Mouse (Mus musculus) forebrain, postnatal 0 days (tissue): Measurements from ENCODE around the gene Fam122b. TPM values are rescaled to one million over a fixed set of nuclear protein-coding genes. Genes with fewer than 3 reads are reported as not detected.
A peak's percentile ranks its signal among the peaks of the same experiment; 100 is the strongest.

ENCODE experiments used
- ATAC-seq: fragments of 200-750 bp; cut with Nextera tagmentation; 2 replicates; pipeline ENCODE4 v1.8.0; 2017; ENCODE audit warnings: mild to moderate bottlenecking, moderate library complexity
- DNase-seq: peaks from one replicate; pipeline ENCODE4 v3.0.0-alpha.2; 2015
- H3K27ac ChIP-seq: fragments of 300-500 bp; sonication (generic); 2 replicates; pipeline ENCODE4 v1.5.1; 2014; ENCODE audit warnings: low read depth, mild to moderate bottlenecking, antibody characterized with exemption, low read length, moderate library complexity, mixed read lengths
- H3K27me3 ChIP-seq: fragments of 300-500 bp; sonication (generic); 2 replicates; pipeline ENCODE4 v1.6.1; 2014; ENCODE audit warnings: mild to moderate bottlenecking, low read length, mixed read lengths; ENCODE audit not compliant: insufficient read depth
- H3K36me3 ChIP-seq: fragments of 300-500 bp; sonication (generic); 2 replicates; pipeline ENCODE4 v1.6.1; 2014; ENCODE audit warnings: mild to moderate bottlenecking, moderate library complexity; ENCODE audit not compliant: insufficient read depth
- H3K4me1 ChIP-seq: fragments of 300-500 bp; sonication (generic); 2 replicates; pipeline ENCODE4 v1.6.1; 2014; ENCODE audit warnings: antibody characterized with exemption; ENCODE audit not compliant: insufficient read depth
- H3K4me2 ChIP-seq: fragments of 300-500 bp; sonication (generic); 2 replicates; pipeline ENCODE4 v1.6.1; 2014; ENCODE audit warnings: low read depth, mild to moderate bottlenecking, moderate library complexity
- H3K4me3 ChIP-seq: fragments of 300-500 bp; sonication (generic); 2 replicates; pipeline ENCODE4 v1.5.1; 2014; ENCODE audit warnings: low read depth, low read length, mixed read lengths
- H3K9ac ChIP-seq: fragments of 300-500 bp; sonication (generic); 2 replicates; pipeline ENCODE4 v1.6.1; 2014; ENCODE audit warnings: mild to moderate bottlenecking
- H3K9me3 ChIP-seq: fragments of 300-500 bp; sonication (generic); 2 replicates; pipeline ENCODE4 v1.6.1; 2016; ENCODE audit warnings: low read length
- CTCF ChIP-seq: sonication (generic); IDR thresholded peaks from 2 replicates; pipeline ENCODE4 v1.5.1; 2016; ENCODE audit warnings: antibody characterized with exemption, control low read depth, low read depth
- WGBS: fragments of 180-500 bp; shearing (Covaris S2); extraction: QIAGEN DNeasy Blood & Tissue Kit; methylation state at CpG from one replicate; pipeline ENCODE4 v1.1.7; 2014; 5-methylcytosine and 5-hydroxymethylcytosine counted together
- polyA plus RNA-seq: library from polyadenylated mRNA; unstranded; fragments of >200 nt; fragmentation: Nextera tagmentation; extraction: Ambion mirVana; gene quantifications from 2 replicates; pipeline ENCODE4 v1.2.1, GENCODE M21; 2015
- total RNA-seq: library from RNA; depleted of rRNA; stranded (reverse); fragments of >200 nt; gene quantifications from 2 replicates; pipeline ENCODE4 v1.2.3, GENCODE M21; 2014

Fam122b gene
- total and polyA plus RNA-seq, 2 experiments from 2014 or later: 2.1 to 2.5 TPM

- Histone ChIP-seq H3K27me3 (no peaks in the 10 kb centered on the region), H3K4me2 (no peak overlapping the region), H3K9me3 (no peaks in the 10 kb centered on the region), H3K4me1 (no peaks in the 10 kb centered on the region), H3K36me3 (no peaks in the 10 kb centered on the region), H3K9ac (no peak overlapping the region), H3K4me3 (no peak overlapping the region), H3K27ac (no peak overlapping the region)
- TF ChIP-seq CTCF: no peak
- peak; percentile 77 for ATAC-seq
- no peak for DNase-seq
- 67% methylated on average over 9 of the region's 9 CpGs for WGBS
Measured at GRCm38 (mm10) chrX:53220855-53221254, 48.8 kb downstream of the Fam122b start.

- no peaks in the 10 kb centered on the region for H3K27me3 ChIP-seq
- H3K36me3 ChIP-seq: no peaks in the 10 kb centered on the region
- TF ChIP-seq CTCF: no peak
- no peaks in the 10 kb centered on the region for H3K4me1 ChIP-seq
- H3K9me3 ChIP-seq: no peaks in the 10 kb centered on the region
- 40% methylated on average over 7 of the region's 7 CpGs for WGBS
- H3K4me3 ChIP-seq: no peak overlapping the region
- no peak overlapping the region for H3K4me2 ChIP-seq
- no peak overlapping the region for H3K9ac ChIP-seq
- H3K27ac ChIP-seq: no peak overlapping the region
- DNase-seq: no peak
- ATAC-seq: peak; percentile 30; the same call in 1 of the 2 replicates
Measured at GRCm38 (mm10) chrX:53214557-53215229, 54.9 kb downstream of the Fam122b start.

GRCm38 (mm10) chrX:53213838-53214237, 55.8 kb downstream of the Fam122b start:
- H3K4me2 ChIP-seq: no peak overlapping the region
- no peaks in the 10 kb centered on the region for H3K9me3 ChIP-seq
- no peaks in the 10 kb centered on the region for H3K27me3 ChIP-seq
- H3K4me3 ChIP-seq: no peak overlapping the region
- no peak overlapping the region for H3K9ac ChIP-seq
- no peak for TF ChIP-seq CTCF
- no peaks in the 10 kb centered on the region for H3K4me1 ChIP-seq
- H3K27ac ChIP-seq: no peak overlapping the region
- DNase-seq: no peak
- ATAC-seq: no peak; the same call in 1 of the 2 replicates
- H3K36me3 ChIP-seq: no peaks in the 10 kb centered on the region
- WGBS: 44% methylated on average over 2 of the region's 2 CpGs

- no peaks in the 10 kb centered on the region for H3K36me3 ChIP-seq
- TF ChIP-seq CTCF: no peak
- no peaks in the 10 kb centered on the region for H3K4me1 ChIP-seq
- ATAC-seq (no peak), DNase-seq (no peak)
- no peak overlapping the region for H3K27ac ChIP-seq
- WGBS: 53% methylated on average over 9 of the region's 9 CpGs
- H3K4me2 ChIP-seq: no peak overlapping the region
- H3K4me3 ChIP-seq: no peak overlapping the region
- no peaks in the 10 kb centered on the region for H3K27me3 ChIP-seq
- H3K9ac ChIP-seq: no peak overlapping the region
- no peaks in the 10 kb centered on the region for H3K9me3 ChIP-seq
Measured at GRCm38 (mm10) chrX:53212485-53212884, 57.1 kb downstream of the Fam122b start.

GRCm38 (mm10) chrX:53211756-53212483, 57.7 kb downstream of the Fam122b start:
- no peak for TF ChIP-seq CTCF
- 35% methylated on average over 7 of the region's 7 CpGs for WGBS
- H3K4me1 ChIP-seq: no peaks in the 10 kb centered on the region
- DNase-seq (no peak), ATAC-seq (peak; percentile 83)
- no peak overlapping the region for H3K4me2 ChIP-seq
- no peak overlapping the region for H3K9ac ChIP-seq
- no peak overlapping the region for H3K4me3 ChIP-seq
- H3K9me3 ChIP-seq: no peaks in the 10 kb centered on the region
- no peaks in the 10 kb centered on the region for H3K36me3 ChIP-seq
- no peak overlapping the region for H3K27ac ChIP-seq
- H3K27me3 ChIP-seq: no peaks in the 10 kb centered on the region

- ATAC-seq (no peak), DNase-seq (no peak)
- no peaks in the 10 kb centered on the region for H3K4me1 ChIP-seq
- H3K9me3 ChIP-seq: no peaks in the 10 kb centered on the region
- no peak overlapping the region for H3K4me3 ChIP-seq
- 55% methylated on average over 7 of the region's 7 CpGs for WGBS
- H3K9ac ChIP-seq: no peak overlapping the region
- no peak for TF ChIP-seq CTCF
- H3K36me3 ChIP-seq: no peaks in the 10 kb centered on the region
- H3K4me2 ChIP-seq: no peak overlapping the region
- H3K27ac ChIP-seq: no peak overlapping the region
- H3K27me3 ChIP-seq: no peaks in the 10 kb centered on the region
Measured at GRCm38 (mm10) chrX:53209431-53209830, 60.2 kb downstream of the Fam122b start.

- Histone ChIP-seq H3K36me3 (no peaks in the 10 kb centered on the region), H3K27ac (no peak overlapping the region), H3K27me3 (no peaks in the 10 kb centered on the region), H3K4me2 (no peak overlapping the region), H3K4me1 (no peaks in the 10 kb centered on the region), H3K4me3 (no peak overlapping the region), H3K9me3 (no peaks in the 10 kb centered on the region), H3K9ac (no peak overlapping the region)
- TF ChIP-seq CTCF: no peak
- no peak for ATAC-seq
- 63% methylated on average over 3 of the region's 3 CpGs for WGBS
- DNase-seq: no peak
Measured at GRCm38 (mm10) chrX:53204690-53205311, 64.8 kb downstream of the Fam122b start.
